Mouse (Mus musculus): ENCODE results near the gene Tspan9.

Gene Tspan9

GRCm38 (mm10) chr6:128035250-128035929 is 108.0 kb downstream of the Tspan9 start:
- peak; percentile 60 for DNase-seq

- no peak for DNase-seq
Measured at GRCm38 (mm10) chr6:128034317-128035249, 108.8 kb downstream of the Tspan9 start.

GRCm38 (mm10) chr6:128033868-128034250 is 109.5 kb downstream of the Tspan9 start:
- no peak for DNase-seq

GRCm38 (mm10) chr6:128033172-128033867 is 110.1 kb downstream of the Tspan9 start:
- no peak for DNase-seq

GRCm38 (mm10) chr6:128032252-128033171 is 110.9 kb downstream of the Tspan9 start:
- no peak for DNase-seq

DNA sequence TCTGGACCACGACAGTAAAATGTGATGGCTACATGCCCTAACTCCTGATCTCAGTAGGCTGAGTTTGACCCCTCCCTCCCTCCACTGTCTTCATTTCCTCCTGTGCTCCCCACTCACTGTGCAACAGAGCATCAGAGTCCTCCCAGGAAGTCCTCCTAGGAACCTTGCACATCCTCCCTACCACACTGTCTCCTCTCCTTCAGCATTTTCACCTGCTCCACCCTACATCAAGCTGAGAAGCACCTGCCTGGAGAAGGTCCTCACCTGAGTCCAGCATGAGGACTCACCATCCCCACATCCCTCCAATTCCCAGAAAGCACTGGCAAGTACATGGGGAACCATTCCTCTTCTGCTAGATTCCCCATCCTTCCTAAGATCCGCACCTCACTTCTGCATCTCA is 111.8 kb downstream of the Tspan9 start:
- DNase-seq, result no peak

DNA sequence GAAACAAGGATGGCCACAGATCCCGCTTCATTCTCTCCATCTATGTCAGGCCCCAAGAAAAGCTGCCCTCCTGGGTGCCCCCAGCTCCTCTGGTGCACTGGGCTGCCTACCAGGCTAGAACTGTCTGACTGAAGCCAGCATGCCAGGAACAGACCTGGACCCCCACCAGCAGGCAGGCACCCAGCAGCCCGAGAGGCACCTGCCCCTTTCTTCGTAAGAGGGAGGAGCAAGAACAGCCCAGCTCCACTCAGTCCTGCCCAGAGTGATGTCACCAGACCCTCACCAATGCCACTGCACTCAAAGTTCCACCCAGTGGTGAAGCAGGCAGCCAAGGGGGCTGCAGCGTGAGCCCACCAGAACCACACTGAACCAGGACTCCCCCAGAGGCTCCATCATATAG is 112.3 kb downstream of the Tspan9 start:
- no peak for DNase-seq

GRCm38 (mm10) chr6:128030475-128030874 is 112.9 kb downstream of the Tspan9 start:
- no peak for DNase-seq

GRCm38 (mm10) chr6:128029517-128030348 is 113.7 kb downstream of the Tspan9 start:
- no peak for DNase-seq

GRCm38 (mm10) chr6:128028116-128028940 is 115.1 kb downstream of the Tspan9 start:
- no peak for DNase-seq

GRCm38 (mm10) chr6:128025997-128026396 is 117.4 kb downstream of the Tspan9 start:
- DNase-seq, result no peak

- no peak for DNase-seq
Measured at GRCm38 (mm10) chr6:128025581-128025980, 117.8 kb downstream of the Tspan9 start.

DNA sequence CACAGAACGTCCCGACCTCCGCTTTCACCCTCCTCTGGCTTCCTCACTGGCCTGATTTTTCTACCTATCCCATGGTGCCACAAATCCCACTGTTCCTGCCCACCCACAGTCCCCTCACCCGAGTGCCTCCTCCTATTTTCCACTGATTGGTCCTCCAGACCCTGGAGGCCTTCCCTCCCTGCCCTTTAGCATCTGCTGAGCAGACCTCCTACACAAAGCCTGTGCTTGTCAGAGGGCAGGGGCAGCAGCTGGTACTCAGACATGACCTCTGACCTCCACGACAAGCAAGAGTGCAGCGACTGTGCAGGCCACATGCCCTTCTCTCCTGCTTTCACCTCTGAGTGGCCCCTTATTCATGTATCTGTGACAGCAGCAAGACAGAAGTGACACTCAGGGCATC is 121.2 kb downstream of the Tspan9 start:
- no peak for DNase-seq

DNA sequence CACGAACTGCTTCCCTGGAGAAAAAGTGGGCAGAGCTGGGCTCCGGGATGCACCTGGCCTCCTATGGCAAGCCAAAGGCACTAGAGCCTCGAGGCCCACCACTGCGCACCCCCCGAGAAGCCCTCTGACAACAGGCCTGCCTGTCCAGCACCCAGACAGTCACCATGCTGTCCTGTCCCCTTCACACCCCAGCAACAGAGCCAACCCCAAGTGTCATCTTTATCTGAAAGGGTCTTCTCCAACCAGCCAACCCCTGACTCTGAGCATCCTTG is 121.5 kb downstream of the Tspan9 start:
- no peak for DNase-seq

GRCm38 (mm10) chr6:128021106-128021930 is 122.1 kb downstream of the Tspan9 start:
- DNase-seq, result no peak

DNA sequence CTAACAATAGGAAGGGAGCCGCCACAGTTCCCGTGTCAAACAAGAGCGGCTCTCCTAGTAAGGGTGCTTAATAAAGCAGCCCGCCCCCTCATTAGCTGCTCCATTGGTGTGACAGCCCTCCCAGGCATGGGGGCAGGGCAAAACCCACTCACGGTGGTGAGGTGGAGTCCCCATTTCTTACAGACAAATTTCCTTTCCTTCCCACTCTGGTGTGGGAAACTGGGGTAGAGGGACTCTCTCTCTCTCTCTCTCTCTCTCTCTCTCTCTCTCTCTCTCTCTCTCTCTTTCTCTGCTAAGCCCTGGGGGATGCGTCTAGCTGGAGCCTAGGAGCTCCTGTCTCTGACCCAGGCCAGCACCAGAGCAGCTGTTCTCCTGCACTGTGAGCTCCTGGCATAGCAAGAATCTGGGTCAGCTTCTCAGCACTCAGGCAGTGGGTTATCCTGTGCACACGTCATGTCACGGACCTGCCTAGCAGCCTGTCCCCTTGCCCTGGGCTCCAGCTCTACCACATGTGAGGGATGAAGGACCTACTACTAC is 122.8 kb downstream of the Tspan9 start:
- no peak for DNase-seq

DNA sequence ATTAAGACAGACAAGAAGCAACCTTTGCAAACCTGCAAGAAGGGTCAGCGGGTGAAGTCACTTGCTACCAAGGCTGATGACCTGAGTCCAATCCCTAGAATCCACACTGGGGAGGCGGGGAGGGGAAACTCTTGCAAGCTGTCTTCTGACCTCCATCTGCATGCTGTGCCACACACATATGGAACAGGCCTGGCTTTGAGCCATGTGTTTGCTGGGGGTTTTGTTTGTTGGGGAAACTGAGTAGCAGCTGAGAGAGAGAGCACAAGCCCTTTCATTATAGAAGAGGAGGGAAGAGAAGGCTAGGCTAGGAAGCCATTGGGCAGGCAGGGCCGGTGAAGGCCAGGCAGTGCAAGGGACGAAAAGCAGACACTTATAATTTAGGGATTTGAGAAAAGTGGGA is 123.3 kb downstream of the Tspan9 start:
- DNase-seq, result no peak

GRCm38 (mm10) chr6:128019119-128019518 is 124.3 kb downstream of the Tspan9 start:
- no peak for DNase-seq

DNA sequence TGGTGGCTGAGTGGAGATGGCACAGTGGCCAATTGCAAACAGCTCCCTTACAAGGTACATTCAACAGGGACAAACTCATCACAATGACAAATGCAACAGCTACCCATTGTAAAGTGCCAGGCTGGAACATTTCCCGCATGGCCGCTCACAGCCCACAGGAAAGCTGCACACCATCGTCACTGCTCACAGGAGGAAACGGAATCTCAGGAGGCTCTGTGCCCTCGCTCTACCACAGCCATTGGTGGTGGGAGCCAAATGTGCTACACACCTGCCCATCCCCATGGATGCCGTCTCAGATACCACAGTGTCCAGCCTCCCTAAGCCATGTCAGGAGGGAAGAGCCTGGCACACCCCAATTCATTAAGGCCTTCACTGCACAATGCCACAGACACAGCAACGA is 128.1 kb downstream of the Tspan9 start:
- DNase-seq, result no peak

- DNase-seq, result no peak
Measured at GRCm38 (mm10) chr6:128011781-128012180, 131.6 kb downstream of the Tspan9 start.
